Mouse (Mus musculus): ENCODE measurements around the gene Zfp644. TPM values are rescaled to one million over a fixed set of nuclear protein-coding genes. Genes with fewer than 3 reads are reported as not detected.

The Zfp644 gene
- total and polyA plus RNA-seq, 2 experiments = 4.5 to 33.7 TPM

- Histone ChIP-seq H3K36me3 (ENCODE audit: control insufficient read depth, insufficient read depth, low read length) (no peaks in the 10 kb centered on the region; the same call in 1 of the 2 replicates), H3K79me2 (ENCODE audit: control insufficient read depth, insufficient read depth, low read length) (peaks cover 27% of the 10 kb centered on the region; the same call in 1 of the 2 replicates), H3K9ac (ENCODE audit: low read depth, low read length) (no peak overlapping the region), H3K27ac (replicated peaks; ENCODE audit: insufficient read depth, low read depth, low read length) (no peak overlapping the region), H3K4me3 (ENCODE audit: insufficient read depth, low read depth, low read length) (no peak overlapping the region), H3K4me1 (ENCODE audit: control insufficient read depth, insufficient read depth, low read length) (no peaks in the 10 kb centered on the region), H3K27me3 (ENCODE audit: control insufficient read depth, insufficient read depth, low read length) (no peaks in the 10 kb centered on the region)
- DNase-seq (ENCODE audit: extremely low read depth, low read depth, low spot score) = no peak
- whole genome bisulfite sequencing = 78% methylated on average over 1 of the region's 1 CpGs
- TF ChIP-seq POLR2A (IDR thresholded peaks at IDR 0.05; ENCODE audit: extremely low read depth, insufficient read depth, low read length) (no peak), CTCF (IDR thresholded peaks at IDR 0.05; ENCODE audit: low read depth, low read length) (no peak)
These were observed 36.2 kb downstream of the Zfp644 start for GRCm38 (mm10) chr5:106660867-106661266.

GRCm38 (mm10) chr5:106652790-106653328 lies 44.2 kb downstream of the Zfp644 start:
- WGBS = 95% methylated on average over 3 of the region's 3 CpGs
- Histone ChIP-seq H3K4me3 (ENCODE audit: insufficient read depth, low read depth, low read length) (no peak overlapping the region), H3K27me3 (ENCODE audit: control insufficient read depth, insufficient read depth, low read length) (no peaks in the 10 kb centered on the region), H3K36me3 (ENCODE audit: control insufficient read depth, insufficient read depth, low read length) (no peaks in the 10 kb centered on the region; the same call in 1 of the 2 replicates), H3K79me2 (ENCODE audit: control insufficient read depth, insufficient read depth, low read length) (no peaks in the 10 kb centered on the region; the same call in 1 of the 2 replicates), H3K27ac (replicated peaks; ENCODE audit: insufficient read depth, low read depth, low read length) (no peak overlapping the region), H3K4me1 (ENCODE audit: control insufficient read depth, insufficient read depth, low read length) (no peaks in the 10 kb centered on the region), H3K9ac (ENCODE audit: low read depth, low read length) (no peak overlapping the region)
- DNase-seq (ENCODE audit: extremely low read depth, low read depth, low spot score) = no peak
- no peak for TF ChIP-seq CTCF (IDR thresholded peaks at IDR 0.05; ENCODE audit: low read depth, low read length)
- TF ChIP-seq POLR2A (IDR thresholded peaks at IDR 0.05; ENCODE audit: extremely low read depth, insufficient read depth, low read length) = no peak

GRCm38 (mm10) chr5:106652220-106652753 lies 44.8 kb downstream of the Zfp644 start:
- no peaks in the 10 kb centered on the region; the same call in 1 of the 2 replicates for H3K79me2 ChIP-seq (ENCODE audit: control insufficient read depth, insufficient read depth, low read length)
- H3K27ac ChIP-seq (replicated peaks; ENCODE audit: insufficient read depth, low read depth, low read length) = no peak overlapping the region
- 44% methylated on average over 4 of the region's 4 CpGs for WGBS
- no peaks in the 10 kb centered on the region; the same call in 1 of the 2 replicates for H3K36me3 ChIP-seq (ENCODE audit: control insufficient read depth, insufficient read depth, low read length)
- H3K9ac ChIP-seq (ENCODE audit: low read depth, low read length) = no peak overlapping the region
- DNase-seq (ENCODE audit: extremely low read depth, low read depth, low spot score) = peak; percentile 67
- no peaks in the 10 kb centered on the region for H3K27me3 ChIP-seq (ENCODE audit: control insufficient read depth, insufficient read depth, low read length)
- H3K4me1 ChIP-seq (ENCODE audit: control insufficient read depth, insufficient read depth, low read length) = no peaks in the 10 kb centered on the region
- TF ChIP-seq POLR2A (IDR thresholded peaks at IDR 0.05; ENCODE audit: extremely low read depth, insufficient read depth, low read length) = no peak
- no peak for TF ChIP-seq CTCF (IDR thresholded peaks at IDR 0.05; ENCODE audit: low read depth, low read length)
- no peak overlapping the region for H3K4me3 ChIP-seq (ENCODE audit: insufficient read depth, low read depth, low read length)

- H3K4me3 ChIP-seq (ENCODE audit: insufficient read depth, low read depth, low read length) = no peak overlapping the region
- no peak overlapping the region for H3K9ac ChIP-seq (ENCODE audit: low read depth, low read length)
- DNase-seq (ENCODE audit: extremely low read depth, low read depth, low spot score) = no peak
- H3K36me3 ChIP-seq (ENCODE audit: control insufficient read depth, insufficient read depth, low read length) = no peaks in the 10 kb centered on the region
- TF ChIP-seq CTCF (IDR thresholded peaks at IDR 0.05; ENCODE audit: low read depth, low read length) = no peak
- TF ChIP-seq POLR2A (IDR thresholded peaks at IDR 0.05; ENCODE audit: extremely low read depth, insufficient read depth, low read length) = no peak
- no peaks in the 10 kb centered on the region for H3K4me1 ChIP-seq (ENCODE audit: control insufficient read depth, insufficient read depth, low read length)
- H3K79me2 ChIP-seq (ENCODE audit: control insufficient read depth, insufficient read depth, low read length) = peaks cover 3% of the 10 kb centered on the region; the same call in 1 of the 2 replicates
- no peaks in the 10 kb centered on the region for H3K27me3 ChIP-seq (ENCODE audit: control insufficient read depth, insufficient read depth, low read length)
- no peak overlapping the region for H3K27ac ChIP-seq (replicated peaks; ENCODE audit: insufficient read depth, low read depth, low read length)
These were observed 47.1 kb downstream of the Zfp644 start for GRCm38 (mm10) chr5:106649995-106650394.

- Histone ChIP-seq H3K4me1 (ENCODE audit: control insufficient read depth, insufficient read depth, low read length) (no peaks in the 10 kb centered on the region), H3K4me3 (ENCODE audit: insufficient read depth, low read depth, low read length) (no peak overlapping the region), H3K79me2 (ENCODE audit: control insufficient read depth, insufficient read depth, low read length) (peaks cover 3% of the 10 kb centered on the region; the same call in 1 of the 2 replicates), H3K27ac (replicated peaks; ENCODE audit: insufficient read depth, low read depth, low read length) (no peak overlapping the region), H3K36me3 (ENCODE audit: control insufficient read depth, insufficient read depth, low read length) (peaks cover 1% of the 10 kb centered on the region; the same call in 1 of the 2 replicates), H3K9ac (ENCODE audit: low read depth, low read length) (no peak overlapping the region), H3K27me3 (ENCODE audit: control insufficient read depth, insufficient read depth, low read length) (no peaks in the 10 kb centered on the region)
- peak; percentile 13 for DNase-seq (ENCODE audit: extremely low read depth, low read depth, low spot score)
- no peak for TF ChIP-seq POLR2A (IDR thresholded peaks at IDR 0.05; ENCODE audit: extremely low read depth, insufficient read depth, low read length)
- TF ChIP-seq CTCF (IDR thresholded peaks at IDR 0.05; ENCODE audit: low read depth, low read length) = peak; percentile 12; the same call in 1 of the 2 replicates
These were observed 47.6 kb downstream of the Zfp644 start for GRCm38 (mm10) chr5:106649441-106649840.

- Histone ChIP-seq H3K9ac (ENCODE audit: low read depth, low read length) (no peak overlapping the region), H3K4me3 (ENCODE audit: insufficient read depth, low read depth, low read length) (no peak overlapping the region), H3K36me3 (ENCODE audit: control insufficient read depth, insufficient read depth, low read length) (peaks cover 1% of the 10 kb centered on the region; the same call in 1 of the 2 replicates), H3K79me2 (ENCODE audit: control insufficient read depth, insufficient read depth, low read length) (peaks cover 3% of the 10 kb centered on the region; the same call in 1 of the 2 replicates), H3K27me3 (ENCODE audit: control insufficient read depth, insufficient read depth, low read length) (no peaks in the 10 kb centered on the region), H3K27ac (replicated peaks; ENCODE audit: insufficient read depth, low read depth, low read length) (no peak overlapping the region), H3K4me1 (ENCODE audit: control insufficient read depth, insufficient read depth, low read length) (peaks cover 3% of the 10 kb centered on the region)
- 89% methylated on average over 4 of the region's 4 CpGs for WGBS
- no peak for DNase-seq (ENCODE audit: extremely low read depth, low read depth, low spot score)
- no peak for TF ChIP-seq POLR2A (IDR thresholded peaks at IDR 0.05; ENCODE audit: extremely low read depth, insufficient read depth, low read length)
- no peak for TF ChIP-seq CTCF (IDR thresholded peaks at IDR 0.05; ENCODE audit: low read depth, low read length)
These were observed 53.7 kb downstream of the Zfp644 start for GRCm38 (mm10) chr5:106643434-106643833.

Measured in liver, adult 2 months (tissue).